Comparison of ENCODE assay signal across 11 mouse cellular contexts in genomic region chr6:90919636-90920420, GRCm38 (mm10).
DNase-seq lines count a peak whose midpoint lies in the region; ATAC-seq lines count a peak whose summit lies in the region.
"Had no signal": no experiment of that assay in that cellular context is flagged by ENCODE, and none has a peak within 500 bp of the region (broad histone marks: within the 10 kb centered on the region; RNA-seq: fewer than 3 reads in every experiment).

No protein-coding gene starts in this region.

- no peaks in the 10 kb centered on the region for H3K36me3 ChIP-seq in neural tube, embryonic 13.5 days
- H3K36me3 ChIP-seq: heart, embryonic 10.5 days; neural tube, embryonic 12.5 days had no signal

- no peak for ATAC-seq in neural tube, embryonic 13.5 days (ENCODE audit: low read depth)

- peak; percentile 22 to 35 for DNase-seq in cerebellum, postnatal 25 days
- DNase-seq in cerebellum, adult 11-12 months: no peak
- peak; percentile 39 for DNase-seq in lung, postnatal 10 days
- no peak for DNase-seq in lung, postnatal 25 days (ENCODE audit: low spot score)
- peak; percentile 2 for DNase-seq in gonadal fat pad, adult 2 months (ENCODE audit: low read depth)
- no peak for DNase-seq in T-cell, adult 2 months (ENCODE audit: low spot score)
- no peak for DNase-seq in left cerebral cortex, adult 8-10 months (ENCODE audit: low spot score in 2 of 2)
- DNase-seq: kidney, adult 18-20 months had no signal

- H3K27ac ChIP-seq in neural tube, embryonic 13.5 days (replicated peaks): peak overlapping the region; percentile 70
- H3K27ac ChIP-seq: heart, embryonic 10.5 days; neural tube, embryonic 12.5 days had no signal

- WGBS in neural tube, embryonic 13.5 days: 45% methylated on average over 4 of the region's 4 CpGs

- H3K4me1 ChIP-seq in neural tube, embryonic 13.5 days (replicated peaks): peaks cover 54% of the 10 kb centered on the region

- H3K27me3 ChIP-seq in neural tube, embryonic 13.5 days: no peaks in the 10 kb centered on the region
- H3K27me3 ChIP-seq: neural tube, embryonic 12.5 days had no signal

- H3K9ac ChIP-seq in neural tube, embryonic 13.5 days: no peak overlapping the region
- H3K9ac ChIP-seq: neural tube, embryonic 12.5 days had no signal

- H3K4me2 ChIP-seq in neural tube, embryonic 13.5 days: no peak overlapping the region
- H3K4me2 ChIP-seq: neural tube, embryonic 12.5 days had no signal

- no peak overlapping the region for H3K4me3 ChIP-seq in neural tube, embryonic 13.5 days
- H3K4me3 ChIP-seq: heart, embryonic 10.5 days; neural tube, embryonic 12.5 days had no signal

- H3K9me3 ChIP-seq in neural tube, embryonic 13.5 days: no peaks in the 10 kb centered on the region
- H3K9me3 ChIP-seq: heart, embryonic 10.5 days; neural tube, embryonic 12.5 days had no signal

Comparison
In these comparisons a context has a peak if more than half of its experiments do, and no peak if none do; other contexts are left out.
1. DNase-seq: peak in cerebellum, postnatal 25 days (2 of 2), lung, postnatal 10 days (single experiment) and gonadal fat pad, adult 2 months (single experiment); none in cerebellum, adult 11-12 months (single experiment), lung, postnatal 25 days (single experiment), T-cell, adult 2 months (single experiment) and left cerebral cortex, adult 8-10 months (0 of 2).